Mouse (Mus musculus) ES-E14 (cell line): ENCODE results near the gene Rpa1.

ENCODE experiments used
- CHD2 ChIP-seq: IDR thresholded peaks from 2 replicates; pipeline ENCODE4 v1.6.1; 2014; ENCODE audit warnings: mild to moderate bottlenecking, low read depth, low read length, inconsistent platforms
- MAFK ChIP-seq: IDR thresholded peaks from 2 replicates; pipeline ENCODE4 v1.6.1; 2014; ENCODE audit warnings: mild to moderate bottlenecking, low read depth, low read length, inconsistent platforms; ENCODE audit not compliant: insufficient read depth
- ZC3H11A ChIP-seq: IDR thresholded peaks from 2 replicates; pipeline ENCODE4 v1.6.1; 2012; ENCODE audit warnings: low read depth, mild to moderate bottlenecking, inconsistent platforms, low read length, borderline replicate concordance
- ZNF384 ChIP-seq: IDR thresholded peaks from 2 replicates; pipeline ENCODE4 v1.6.1; 2012; ENCODE audit warnings: low read depth, low read length, inconsistent platforms

DNA sequence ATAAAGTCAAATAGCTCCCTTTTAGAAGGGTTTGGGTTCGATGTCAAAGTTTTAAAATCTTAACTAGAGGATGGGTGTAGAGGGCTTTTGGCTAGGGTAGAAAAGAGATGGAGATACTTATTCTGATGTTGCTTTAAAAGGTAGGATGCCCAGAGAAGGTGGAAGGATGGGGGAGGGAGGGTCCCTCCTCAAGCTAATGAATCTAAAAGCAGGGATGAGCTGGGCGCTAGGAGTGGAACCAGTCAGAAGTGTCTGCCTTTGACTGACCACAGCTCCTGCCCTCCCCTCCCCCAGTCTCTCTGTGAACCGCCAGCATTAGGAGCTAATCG, 69.1 kb downstream of the Rpa1 start:
- no peak for TF ChIP-seq CHD2
- TF ChIP-seq MAFK, result no peak
- no peak for TF ChIP-seq ZNF384
- no peak for TF ChIP-seq ZC3H11A
